Mouse (Mus musculus) intestine, embryonic 14.5 days (tissue): ENCODE data around the gene Vgf. TPM values are rescaled to one million over a fixed set of nuclear protein-coding genes. Genes with fewer than 3 reads are reported as not detected.

Experiments
- ATAC-seq: fragments of 200-750 bp; cut with Nextera tagmentation; replicated peaks from 2 replicates; pipeline ENCODE4 v1.8.0; 2017; ENCODE audit warnings: low read depth, moderate number of reproducible peaks, moderate TSS enrichment, moderate library complexity; ENCODE audit not compliant: low FRiP score, low TSS enrichment
- DNase-seq: peaks from one replicate; pipeline ENCODE4 v3.0.0-alpha.2; 2018; ENCODE audit warnings: low spot score
- H3K27ac ChIP-seq: fragments of 300-500 bp; sonication (generic); 2 replicates; pipeline ENCODE4 v1.5.1; 2014; ENCODE audit warnings: low read depth, mild to moderate bottlenecking, control low read depth
- H3K27me3 ChIP-seq: fragments of 300-500 bp; sonication (generic); replicated peaks from 2 replicates; pipeline ENCODE4 v1.6.1; 2014; ENCODE audit warnings: low read length, control low read depth; ENCODE audit not compliant: control insufficient read depth, insufficient read depth
- H3K36me3 ChIP-seq: fragments of 300-500 bp; sonication (generic); 2 replicates; pipeline ENCODE4 v1.6.1; 2014; ENCODE audit warnings: low read length, control low read depth; ENCODE audit not compliant: control insufficient read depth, insufficient read depth
- H3K4me1 ChIP-seq: fragments of 300-500 bp; sonication (generic); replicated peaks from 2 replicates; pipeline ENCODE4 v1.6.1; 2014; ENCODE audit warnings: low read length, control low read depth, mixed read lengths; ENCODE audit not compliant: control insufficient read depth, insufficient read depth
- H3K4me2 ChIP-seq: fragments of 300-500 bp; sonication (generic); 2 replicates; pipeline ENCODE4 v1.6.1; 2014; ENCODE audit warnings: low read length
- H3K4me3 ChIP-seq: fragments of 300-500 bp; sonication (generic); 2 replicates; pipeline ENCODE4 v1.5.1; 2014; ENCODE audit warnings: low read depth, low read length, control low read depth, mixed read lengths
- H3K9ac ChIP-seq: fragments of 300-500 bp; sonication (generic); 2 replicates; pipeline ENCODE4 v1.6.1; 2014; ENCODE audit warnings: mild to moderate bottlenecking, low read length
- H3K9me3 ChIP-seq: fragments of 300-500 bp; sonication (generic); 2 replicates; pipeline ENCODE4 v1.6.1; 2016; ENCODE audit warnings: low read length, control low read depth; ENCODE audit not compliant: control insufficient read depth
- WGBS: fragments of 180-500 bp; shearing (Covaris S2); extraction: QIAGEN DNeasy Blood & Tissue Kit; methylation state at CpG from one replicate; pipeline ENCODE4 v1.1.7; 2014; 5-methylcytosine and 5-hydroxymethylcytosine counted together
- polyA plus RNA-seq: library from polyadenylated mRNA; unstranded; fragments of >200 nt; fragmentation: Nextera tagmentation; extraction: Ambion mirVana; gene quantifications from 2 replicates; pipeline ENCODE4 v1.2.1, GENCODE M21; 2014

The Vgf gene
- polyA plus RNA-seq, 1 experiment from 2014 or later, result 0.53 TPM

DNA sequence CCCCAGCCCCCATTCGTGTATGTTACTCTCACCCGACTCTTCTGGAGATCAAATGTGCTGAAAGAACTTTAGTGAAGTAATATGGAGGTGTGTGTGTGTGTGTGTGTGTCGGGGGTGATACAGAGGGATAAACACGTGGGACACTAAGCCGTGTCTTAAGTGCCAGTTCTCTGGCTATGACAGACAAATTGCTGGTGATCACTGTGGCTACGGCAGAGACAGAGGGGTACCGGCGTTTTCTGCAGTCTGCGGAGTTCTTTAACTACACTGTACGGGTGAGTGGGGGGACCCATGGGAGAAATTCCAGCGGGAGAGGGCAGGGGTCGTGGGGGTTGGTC is 38.3 kb upstream of the Vgf start, which contains the start of gene Znhit1:
Znhit1 (minus strand) TSS at position 88 of the 338 bp plus-strand sequence.
- H3K4me1 ChIP-seq, result peaks cover 9% of the 10 kb centered on the region
- H3K27me3 ChIP-seq, result no peaks in the 10 kb centered on the region
- no peak for DNase-seq
- H3K27ac ChIP-seq, result peak within 1 kb of the TSS; percentile 90
- peak within 1 kb of the TSS; percentile 92 for H3K9ac ChIP-seq
- H3K9me3 ChIP-seq, result no peaks in the 10 kb centered on the region
- H3K4me2 ChIP-seq, result peak within 1 kb of the TSS; percentile 66
- ATAC-seq, result no peak
- peaks cover 46% of the 10 kb centered on the region for H3K36me3 ChIP-seq
- WGBS, result 1% methylated on average over 12 of the region's 12 CpGs
- peak within 1 kb of the TSS; percentile 66 for H3K4me3 ChIP-seq

GRCm38 (mm10) chr5:136988420-136988819 is 37.8 kb upstream of the Vgf start:
- ATAC-seq, result no peak
- peak overlapping the region; percentile 92 for H3K9ac ChIP-seq
- no peaks in the 10 kb centered on the region for H3K9me3 ChIP-seq
- H3K4me1 ChIP-seq, result peaks cover 9% of the 10 kb centered on the region
- peak overlapping the region; percentile 66 for H3K4me2 ChIP-seq
- 54% methylated on average over 7 of the region's 7 CpGs for WGBS
- no peak for DNase-seq
- no peak overlapping the region for H3K27ac ChIP-seq
- peak overlapping the region; percentile 66 for H3K4me3 ChIP-seq
- peaks cover 51% of the 10 kb centered on the region for H3K36me3 ChIP-seq
- no peaks in the 10 kb centered on the region for H3K27me3 ChIP-seq

DNA sequence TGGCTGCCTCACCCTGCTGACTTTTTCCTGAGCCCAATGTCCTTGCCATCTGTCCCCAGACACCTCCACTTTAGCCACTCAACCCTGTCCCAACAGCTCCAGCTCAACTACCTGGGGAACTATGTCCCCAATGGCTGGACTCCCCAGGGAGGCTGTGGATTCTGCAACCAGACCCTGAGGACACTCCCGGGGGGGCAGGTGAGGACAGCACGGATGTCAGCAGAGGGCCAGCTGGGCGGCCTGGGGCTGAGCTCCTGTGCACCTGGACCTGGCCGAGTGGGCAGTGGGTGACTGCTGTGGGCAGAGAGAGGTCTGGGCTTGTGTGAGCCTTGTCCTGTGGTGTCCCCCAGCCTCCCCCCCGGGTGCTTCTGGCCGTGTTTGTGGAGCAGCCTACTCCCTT is 36.4 kb upstream of the Vgf start:
- Histone ChIP-seq H3K4me3 (no peak overlapping the region), H3K4me2 (no peak overlapping the region), H3K27me3 (no peaks in the 10 kb centered on the region), H3K9ac (no peak overlapping the region), H3K4me1 (peaks cover 9% of the 10 kb centered on the region), H3K36me3 (peaks cover 55% of the 10 kb centered on the region), H3K9me3 (no peaks in the 10 kb centered on the region), H3K27ac (no peak overlapping the region)
- WGBS, result 94% methylated on average over 6 of the region's 6 CpGs
- ATAC-seq, result no peak
- DNase-seq, result no peak

- no peak for DNase-seq
- no peak for ATAC-seq
- Histone ChIP-seq H3K4me1 (0 out of 2 replicates have a peak, but pooled peaks cover 4% of the 10 kb centered on the region), H3K9me3 (no peaks in the 10 kb centered on the region), H3K4me2 (no peak overlapping the region), H3K9ac (no peak overlapping the region), H3K27me3 (no peaks in the 10 kb centered on the region), H3K27ac (no peak overlapping the region), H3K4me3 (no peak overlapping the region), H3K36me3 (peaks cover 22% of the 10 kb centered on the region)
- 74% methylated on average over 3 of the region's 5 CpGs for WGBS
Measured at GRCm38 (mm10) chr5:136999449-136999848, 26.7 kb upstream of the Vgf start.

GRCm38 (mm10) chr5:137000612-137001011 is 25.6 kb upstream of the Vgf start:
- DNase-seq, result peak; percentile 63
- Histone ChIP-seq H3K9ac (no peak overlapping the region), H3K4me3 (no peak overlapping the region), H3K4me2 (no peak overlapping the region), H3K27ac (no peak overlapping the region), H3K4me1 (0 out of 2 replicates have a peak, but pooled peaks cover 4% of the 10 kb centered on the region), H3K9me3 (no peaks in the 10 kb centered on the region), H3K36me3 (peaks cover 10% of the 10 kb centered on the region), H3K27me3 (no peaks in the 10 kb centered on the region)
- 89% methylated on average over 2 of the region's 2 CpGs for WGBS
- no peak for ATAC-seq

DNA sequence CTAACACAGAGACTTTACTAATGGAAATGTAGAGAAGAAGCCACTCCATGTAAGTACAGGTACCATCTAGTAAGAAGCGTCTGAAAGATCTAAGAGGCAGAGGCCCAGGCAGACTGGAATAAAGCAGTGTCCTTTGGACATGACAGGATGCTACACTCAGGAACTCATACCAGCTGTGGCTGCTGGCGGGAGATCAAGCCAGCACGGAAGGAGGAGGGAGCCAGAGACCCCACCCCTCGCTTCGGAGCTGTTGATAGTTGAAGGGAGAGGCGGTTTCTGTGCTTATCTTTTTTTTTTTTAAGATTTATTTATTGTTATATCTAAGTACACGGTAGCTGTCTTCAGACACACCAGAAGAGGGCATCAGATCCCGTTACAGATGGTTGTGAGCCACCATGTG is 18.9 kb upstream of the Vgf start:
- Histone ChIP-seq H3K27me3 (no peaks in the 10 kb centered on the region), H3K36me3 (no peaks in the 10 kb centered on the region), H3K4me3 (no peak overlapping the region), H3K9me3 (no peaks in the 10 kb centered on the region), H3K9ac (no peak overlapping the region), H3K4me1 (no peaks in the 10 kb centered on the region), H3K4me2 (no peak overlapping the region), H3K27ac (no peak overlapping the region)
- WGBS, result 46% methylated on average over 8 of the region's 8 CpGs
- ATAC-seq, result no peak
- DNase-seq, result no peak

DNA sequence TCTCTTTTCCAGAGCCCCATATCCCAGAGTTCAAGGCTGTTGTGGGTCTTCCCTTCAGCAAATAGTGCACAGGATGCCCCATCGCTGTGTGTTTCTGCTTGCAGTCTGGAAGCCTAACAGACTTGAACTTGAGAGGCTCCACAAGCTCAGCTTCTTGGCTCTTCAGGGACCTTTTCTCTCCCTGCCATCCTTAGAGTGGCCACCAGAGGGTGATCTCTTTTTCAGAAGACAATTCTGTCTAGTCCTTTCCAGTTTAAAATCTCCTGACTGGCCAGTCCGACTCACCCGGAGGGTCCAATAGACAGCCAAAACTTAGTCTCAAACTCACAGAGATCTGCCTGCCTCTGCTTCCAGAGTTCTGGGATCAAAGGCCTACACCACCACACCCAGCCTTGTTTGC is 16.2 kb upstream of the Vgf start:
- Histone ChIP-seq H3K27me3 (no peaks in the 10 kb centered on the region), H3K4me2 (no peak overlapping the region), H3K36me3 (no peaks in the 10 kb centered on the region), H3K27ac (no peak overlapping the region), H3K9me3 (no peaks in the 10 kb centered on the region), H3K4me3 (no peak overlapping the region), H3K9ac (no peak overlapping the region), H3K4me1 (no peaks in the 10 kb centered on the region)
- DNase-seq (peak; percentile 70), ATAC-seq (no peak)
- whole genome bisulfite sequencing, result 37% methylated on average over 3 of the region's 3 CpGs

DNA sequence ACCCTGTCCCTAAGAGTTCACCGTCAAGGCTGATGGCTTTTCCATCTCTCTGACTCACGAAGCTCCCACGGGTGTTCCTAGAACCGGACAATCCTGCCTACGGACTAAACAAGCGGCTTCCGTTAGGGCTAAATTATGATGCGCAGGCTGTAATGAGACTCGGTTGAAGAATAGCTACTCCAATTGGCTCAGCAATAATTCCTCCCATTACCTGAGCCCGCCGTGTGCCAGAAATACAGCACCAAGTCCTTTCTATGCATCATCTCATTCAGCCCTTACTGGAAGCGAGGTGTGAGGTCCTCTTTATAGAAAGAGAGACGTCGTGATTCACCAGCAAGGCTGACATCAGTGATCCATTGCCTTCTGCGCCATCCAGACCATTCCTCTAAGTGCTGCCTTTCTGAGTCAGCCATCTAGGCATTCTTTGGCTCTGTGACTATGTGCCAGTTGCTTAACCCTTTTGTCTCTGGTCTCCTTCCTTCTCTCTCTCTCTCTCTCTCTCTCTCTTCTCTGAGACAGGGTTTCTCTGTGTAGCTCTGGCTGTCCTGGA is 13.7 kb upstream of the Vgf start:
- ATAC-seq (no peak), DNase-seq (no peak)
- Histone ChIP-seq H3K4me3 (no peak overlapping the region), H3K4me1 (no peaks in the 10 kb centered on the region), H3K27me3 (no peaks in the 10 kb centered on the region), H3K9me3 (no peaks in the 10 kb centered on the region), H3K4me2 (no peak overlapping the region), H3K27ac (no peak overlapping the region), H3K9ac (no peak overlapping the region), H3K36me3 (no peaks in the 10 kb centered on the region)
- 66% methylated on average over 15 of the region's 15 CpGs for WGBS

DNA sequence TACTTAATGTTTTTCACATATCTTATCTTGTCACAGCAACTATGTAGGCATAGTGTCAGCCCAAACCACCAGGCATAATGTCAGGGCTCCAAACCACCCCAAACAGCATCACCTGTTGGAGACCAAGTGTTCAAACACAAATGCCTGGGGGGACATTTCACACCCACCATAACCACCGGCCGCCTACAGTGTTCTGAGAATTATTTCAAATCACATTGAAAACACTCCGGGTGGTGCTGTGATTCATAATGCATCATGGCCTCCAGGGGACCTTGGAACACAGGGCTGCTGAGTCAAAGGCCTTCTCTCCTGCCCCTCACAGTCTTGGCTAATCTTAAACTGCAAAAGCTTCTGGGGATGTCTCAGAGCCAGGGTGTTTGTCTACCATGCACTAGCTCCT is 10.3 kb upstream of the Vgf start:
- H3K4me1 ChIP-seq, result no peaks in the 10 kb centered on the region
- WGBS, result 93% methylated on average over 3 of the region's 3 CpGs
- no peak overlapping the region for H3K9ac ChIP-seq
- H3K27me3 ChIP-seq, result 0 out of 2 replicates have a peak, but pooled peaks cover under 1% of the 10 kb centered on the region
- no peak overlapping the region for H3K4me3 ChIP-seq
- no peak for DNase-seq
- no peak overlapping the region for H3K27ac ChIP-seq
- H3K36me3 ChIP-seq, result no peaks in the 10 kb centered on the region
- H3K4me2 ChIP-seq, result no peak overlapping the region
- ATAC-seq, result no peak
- no peaks in the 10 kb centered on the region for H3K9me3 ChIP-seq
